Mouse (Mus musculus) forebrain, embryonic 12.5 days (tissue): ENCODE data around the gene Ucp3. TPM values are rescaled to one million over a fixed set of nuclear protein-coding genes. Genes with fewer than 3 reads are reported as not detected.

Experiments used
- ATAC-seq: fragments of 200-750 bp; cut with Nextera tagmentation; 2 replicates; pipeline ENCODE4 v1.8.0; 2017; ENCODE audit warnings: moderate TSS enrichment; ENCODE audit not compliant: low FRiP score
- H3K27ac ChIP-seq: fragments of 300-500 bp; sonication (generic); 2 replicates; pipeline ENCODE4 v1.5.1; 2016; ENCODE audit warnings: mild to moderate bottlenecking
- H3K27me3 ChIP-seq: fragments of 300-500 bp; sonication (generic); 2 replicates; pipeline ENCODE4 v1.6.1; 2016; ENCODE audit warnings: mild to moderate bottlenecking
- H3K36me3 ChIP-seq: fragments of 300-500 bp; sonication (generic); replicated peaks from 2 replicates; pipeline ENCODE4 v1.6.1; 2016; ENCODE audit warnings: mild to moderate bottlenecking
- H3K4me1 ChIP-seq: fragments of 300-500 bp; sonication (generic); 2 replicates; pipeline ENCODE4 v1.6.1; 2016
- H3K4me2 ChIP-seq: fragments of 300-500 bp; sonication (generic); 2 replicates; pipeline ENCODE4 v1.6.1; 2016; ENCODE audit warnings: mild to moderate bottlenecking, moderate library complexity
- H3K4me3 ChIP-seq: fragments of 300-500 bp; sonication (generic); replicated peaks from 2 replicates; pipeline ENCODE4 v1.5.1; 2016; ENCODE audit warnings: mild to moderate bottlenecking
- H3K9ac ChIP-seq: fragments of 300-500 bp; sonication (generic); 2 replicates; pipeline ENCODE4 v1.6.1; 2016; ENCODE audit warnings: mild to moderate bottlenecking
- H3K9me3 ChIP-seq: fragments of 300-500 bp; sonication (generic); 2 replicates; pipeline ENCODE4 v1.6.1; 2016
- WGBS: fragments of 180-500 bp; shearing (Covaris S2); methylation state at CpG from one replicate; pipeline ENCODE4 v1.1.7; 2016; 5-methylcytosine and 5-hydroxymethylcytosine counted together
- polyA plus RNA-seq: library from polyadenylated mRNA; unstranded; fragments of >200 nt; fragmentation: Nextera tagmentation; extraction: Ambion mirVana; gene quantifications from 2 replicates; pipeline ENCODE4 v1.2.1, GENCODE M21; 2016

Gene Ucp3
- not detected in 2 replicates for polyA plus RNA-seq

- 84% methylated on average over 6 of the region's 6 CpGs for WGBS
- Histone ChIP-seq H3K9ac (no peak within 1 kb of the TSS), H3K4me3 (no peak within 1 kb of the TSS), H3K4me2 (no peak within 1 kb of the TSS), H3K4me1 (no peaks in the 10 kb centered on the region), H3K27me3 (no peaks in the 10 kb centered on the region), H3K36me3 (peaks cover 23% of the 10 kb centered on the region), H3K27ac (no peak within 1 kb of the TSS), H3K9me3 (no peaks in the 10 kb centered on the region)
- no peak for ATAC-seq
These were observed at the start of gene Ucp3 for GRCm38 (mm10) chr7:100472777-100473176. TSS of gene Ucp3 (plus strand) at chr7:100472990.

- Histone ChIP-seq H3K9me3 (no peaks in the 10 kb centered on the region), H3K27ac (no peak overlapping the region), H3K27me3 (no peaks in the 10 kb centered on the region), H3K36me3 (peaks cover 85% of the 10 kb centered on the region), H3K4me2 (no peak overlapping the region), H3K4me1 (no peaks in the 10 kb centered on the region), H3K9ac (no peak overlapping the region), H3K4me3 (no peak overlapping the region)
- 81% methylated on average over 3 of the region's 3 CpGs for WGBS
- ATAC-seq: no peak
These were observed 47.0 kb upstream of the Ucp3 start for GRCm38 (mm10) chr7:100425795-100426194.

GRCm38 (mm10) chr7:100429102-100429501, 43.7 kb upstream of the Ucp3 start:
- Histone ChIP-seq H3K4me2 (no peak overlapping the region), H3K4me3 (no peak overlapping the region), H3K4me1 (no peaks in the 10 kb centered on the region), H3K9me3 (no peaks in the 10 kb centered on the region), H3K27me3 (no peaks in the 10 kb centered on the region), H3K36me3 (peaks cover 92% of the 10 kb centered on the region), H3K27ac (no peak overlapping the region), H3K9ac (no peak overlapping the region)
- WGBS: 65% methylated on average over 3 of the region's 3 CpGs
- no peak for ATAC-seq

GRCm38 (mm10) chr7:100429911-100430310, 42.9 kb upstream of the Ucp3 start:
- no peak for ATAC-seq
- H3K27me3 ChIP-seq: no peaks in the 10 kb centered on the region
- WGBS: 92% methylated on average over 11 of the region's 11 CpGs
- no peak overlapping the region for H3K9ac ChIP-seq
- no peaks in the 10 kb centered on the region for H3K4me1 ChIP-seq
- H3K36me3 ChIP-seq: peaks cover 85% of the 10 kb centered on the region
- H3K9me3 ChIP-seq: no peaks in the 10 kb centered on the region
- no peak overlapping the region for H3K4me2 ChIP-seq
- H3K27ac ChIP-seq: no peak overlapping the region
- no peak overlapping the region for H3K4me3 ChIP-seq

GRCm38 (mm10) chr7:100431103-100431502, 41.7 kb upstream of the Ucp3 start:
- H3K9ac ChIP-seq: no peak overlapping the region
- no peaks in the 10 kb centered on the region for H3K9me3 ChIP-seq
- no peaks in the 10 kb centered on the region for H3K4me1 ChIP-seq
- no peaks in the 10 kb centered on the region for H3K27me3 ChIP-seq
- no peak for ATAC-seq
- H3K4me3 ChIP-seq: no peak overlapping the region
- peaks cover 85% of the 10 kb centered on the region for H3K36me3 ChIP-seq
- H3K4me2 ChIP-seq: no peak overlapping the region
- WGBS: 89% methylated on average over 5 of the region's 5 CpGs
- H3K27ac ChIP-seq: no peak overlapping the region

GRCm38 (mm10) chr7:100433295-100433694, 39.5 kb upstream of the Ucp3 start:
- peaks cover 84% of the 10 kb centered on the region for H3K36me3 ChIP-seq
- 93% methylated on average over 6 of the region's 6 CpGs for WGBS
- H3K27me3 ChIP-seq: no peaks in the 10 kb centered on the region
- H3K9me3 ChIP-seq: no peaks in the 10 kb centered on the region
- no peaks in the 10 kb centered on the region for H3K4me1 ChIP-seq
- H3K9ac ChIP-seq: no peak overlapping the region
- no peak overlapping the region for H3K27ac ChIP-seq
- no peak overlapping the region for H3K4me3 ChIP-seq
- no peak for ATAC-seq
- no peak overlapping the region for H3K4me2 ChIP-seq

- H3K27ac ChIP-seq: no peak overlapping the region
- peaks cover 83% of the 10 kb centered on the region for H3K36me3 ChIP-seq
- no peak for ATAC-seq
- no peak overlapping the region for H3K9ac ChIP-seq
- H3K27me3 ChIP-seq: no peaks in the 10 kb centered on the region
- no peaks in the 10 kb centered on the region for H3K9me3 ChIP-seq
- no peaks in the 10 kb centered on the region for H3K4me1 ChIP-seq
- H3K4me2 ChIP-seq: no peak overlapping the region
- 80% methylated on average over 4 of the region's 4 CpGs for WGBS
- H3K4me3 ChIP-seq: no peak overlapping the region
These were observed 29.1 kb upstream of the Ucp3 start for GRCm38 (mm10) chr7:100443728-100444127.

GRCm38 (mm10) chr7:100446271-100446670, 26.5 kb upstream of the Ucp3 start:
- Histone ChIP-seq H3K4me1 (no peaks in the 10 kb centered on the region), H3K9me3 (no peaks in the 10 kb centered on the region), H3K4me3 (no peak overlapping the region), H3K9ac (no peak overlapping the region), H3K36me3 (peaks cover 85% of the 10 kb centered on the region), H3K27me3 (no peaks in the 10 kb centered on the region), H3K4me2 (no peak overlapping the region), H3K27ac (no peak overlapping the region)
- ATAC-seq: no peak
- 99% methylated on average over 5 of the region's 5 CpGs for WGBS

GRCm38 (mm10) chr7:100448530-100448929, 24.3 kb upstream of the Ucp3 start:
- Histone ChIP-seq H3K9me3 (no peaks in the 10 kb centered on the region), H3K27ac (no peak overlapping the region), H3K4me3 (no peak overlapping the region), H3K4me2 (no peak overlapping the region), H3K9ac (no peak overlapping the region), H3K4me1 (no peaks in the 10 kb centered on the region), H3K36me3 (peaks cover 87% of the 10 kb centered on the region), H3K27me3 (no peaks in the 10 kb centered on the region)
- no peak for ATAC-seq
- 91% methylated on average over 12 of the region's 12 CpGs for WGBS

GRCm38 (mm10) chr7:100448985-100449384, 23.8 kb upstream of the Ucp3 start:
- Histone ChIP-seq H3K27ac (no peak overlapping the region), H3K36me3 (peaks cover 87% of the 10 kb centered on the region), H3K4me2 (no peak overlapping the region), H3K9ac (no peak overlapping the region), H3K9me3 (no peaks in the 10 kb centered on the region), H3K4me1 (no peaks in the 10 kb centered on the region), H3K27me3 (no peaks in the 10 kb centered on the region), H3K4me3 (no peak overlapping the region)
- 95% methylated on average over 3 of the region's 3 CpGs for WGBS
- no peak for ATAC-seq

- Histone ChIP-seq H3K4me3 (no peak overlapping the region), H3K9me3 (no peaks in the 10 kb centered on the region), H3K9ac (no peak overlapping the region), H3K36me3 (peaks cover 83% of the 10 kb centered on the region), H3K27me3 (no peaks in the 10 kb centered on the region), H3K4me2 (no peak overlapping the region), H3K4me1 (no peaks in the 10 kb centered on the region), H3K27ac (no peak overlapping the region)
- whole genome bisulfite sequencing: 63% methylated on average over 1 of the region's 1 CpGs
- ATAC-seq: no peak
These were observed 14.6 kb upstream of the Ucp3 start for GRCm38 (mm10) chr7:100458153-100458552.

GRCm38 (mm10) chr7:100459862-100460261, 12.9 kb upstream of the Ucp3 start:
- H3K4me1 ChIP-seq: no peaks in the 10 kb centered on the region
- H3K36me3 ChIP-seq: peaks cover 80% of the 10 kb centered on the region
- no peak overlapping the region for H3K9ac ChIP-seq
- H3K27ac ChIP-seq: no peak overlapping the region
- WGBS: 90% methylated on average over 3 of the region's 3 CpGs
- no peak overlapping the region for H3K4me3 ChIP-seq
- no peak overlapping the region for H3K4me2 ChIP-seq
- no peaks in the 10 kb centered on the region for H3K27me3 ChIP-seq
- no peaks in the 10 kb centered on the region for H3K9me3 ChIP-seq
- ATAC-seq: no peak

GRCm38 (mm10) chr7:100461621-100462151, 11.1 kb upstream of the Ucp3 start:
- WGBS: 90% methylated on average over 6 of the region's 6 CpGs
- Histone ChIP-seq H3K27me3 (no peaks in the 10 kb centered on the region), H3K36me3 (peaks cover 75% of the 10 kb centered on the region), H3K9me3 (no peaks in the 10 kb centered on the region), H3K27ac (no peak overlapping the region), H3K4me1 (no peaks in the 10 kb centered on the region), H3K9ac (no peak overlapping the region), H3K4me2 (no peak overlapping the region), H3K4me3 (no peak overlapping the region)
- no peak for ATAC-seq
